Mouse (Mus musculus) left cerebral cortex, postnatal 10 days (tissue): ENCODE measurements at regions not wholly inside any gene's neighbourhood (a gene's known extent, or its start where the extent isn't known, plus 50 kb on each side); places are given as distances from the start of the nearest gene placed in this dataset.
"Not testable (repeated sequence)": the region's sequence is repeated elsewhere in the genome, so short reads cannot be mapped to it uniquely, and the experiment has no call there.

Experiments used
- DNase-seq, 2 experiments: peaks; one replicate each; pipeline ENCODE4 v3.0.0; 2021 to 2022; ENCODE audit warnings: low spot score in 2 of 2, mixed read lengths in 1 of 2; ENCODE audit errors: extremely low spot score in 1 of 2
- intact Hi-C: fragments of 180-260 bp; cut with DNase I; formaldehyde crosslinking; loops from one replicate; pipeline ENCODE4 v1.15.1; 2025

- no peak for DNase-seq
- intact Hi-C loops = no loop called here
Measured at GRCm38 (mm10) chr4:53270433-53270832, 110.7 kb upstream of the Abca1 start.

GRCm38 (mm10) chr4:53269999-53270398 lies 110.3 kb upstream of the Abca1 start:
- intact Hi-C loops = no loop called here
- DNase-seq = no peak

DNA sequence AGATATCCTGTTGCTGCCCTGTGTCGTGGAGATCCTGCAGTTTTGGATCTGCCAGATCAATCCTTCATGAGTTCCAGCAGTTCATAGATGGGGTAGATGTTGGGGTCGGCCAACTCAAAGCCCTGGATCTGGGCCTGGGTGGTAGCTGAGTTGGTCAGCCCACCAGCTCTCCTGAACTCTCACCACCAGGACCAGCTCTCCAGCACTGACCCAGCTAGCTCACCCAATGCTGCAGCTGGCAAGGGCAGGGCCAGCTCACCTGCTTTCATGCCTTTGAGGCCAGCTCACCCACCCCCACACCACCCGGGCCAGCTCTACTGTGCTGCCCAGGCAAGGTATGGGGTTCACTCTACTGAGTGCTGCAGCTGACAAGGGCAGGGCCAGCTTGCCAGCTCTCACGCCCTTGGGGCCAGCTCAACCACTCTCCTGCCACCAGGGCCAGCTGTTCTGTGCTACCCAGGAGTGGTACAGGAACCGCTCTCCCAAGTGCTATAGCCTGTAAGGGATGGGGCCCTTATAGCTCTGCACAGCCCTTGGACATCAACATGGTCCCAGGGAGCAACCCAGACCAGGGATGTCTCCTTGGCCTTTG lies 109.7 kb upstream of the Abca1 start:
- intact Hi-C loops = no loop called here
- no peak for DNase-seq

DNA sequence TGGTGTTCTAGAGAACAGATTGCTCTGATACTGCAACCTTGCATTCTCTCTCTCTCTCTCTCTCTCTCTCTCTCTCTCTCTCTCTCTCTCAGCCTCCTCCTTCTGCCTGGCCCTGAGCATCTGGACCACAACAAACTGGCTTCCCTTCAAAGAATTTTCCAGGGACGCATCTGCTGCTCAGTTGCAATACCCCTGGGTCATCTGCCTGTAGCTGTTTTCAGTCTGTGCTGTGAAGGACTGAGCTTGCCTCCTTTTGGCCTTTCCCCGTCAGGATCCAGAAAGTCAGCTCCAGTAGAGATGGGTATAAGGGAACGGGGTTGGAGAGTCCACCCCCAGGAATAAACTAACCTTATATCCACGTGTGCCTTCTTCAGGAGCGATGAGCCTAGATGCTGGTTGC lies 105.2 kb upstream of the Abca1 start:
- no peak for DNase-seq
- intact Hi-C loops = no loop called here

GRCm38 (mm10) chr4:53264501-53264900 lies 104.8 kb upstream of the Abca1 start:
- intact Hi-C loops = no loop called here
- DNase-seq = no peak

DNA sequence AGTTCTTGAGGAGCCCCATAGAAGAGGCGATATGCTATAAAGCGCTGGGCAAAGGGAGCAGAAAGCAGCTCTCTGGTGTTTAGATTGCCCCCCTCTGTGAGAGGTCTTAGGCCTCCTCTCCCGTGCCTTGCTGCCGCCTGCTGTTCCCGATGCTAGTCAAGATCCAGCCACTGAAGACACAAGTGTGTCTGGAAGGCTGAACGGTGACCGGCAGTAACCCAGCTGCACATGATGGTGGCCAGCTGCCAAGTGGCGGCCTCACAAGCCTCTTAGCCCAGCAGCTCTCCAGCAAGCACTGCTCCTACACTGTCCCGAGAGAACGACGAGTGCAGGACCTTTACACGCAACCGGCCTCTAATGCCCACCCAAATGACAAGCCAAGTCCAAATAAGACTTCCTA lies 104.1 kb upstream of the Abca1 start:
- intact Hi-C loops = no loop called here
- peak; percentile 68 to 93 for DNase-seq

DNA sequence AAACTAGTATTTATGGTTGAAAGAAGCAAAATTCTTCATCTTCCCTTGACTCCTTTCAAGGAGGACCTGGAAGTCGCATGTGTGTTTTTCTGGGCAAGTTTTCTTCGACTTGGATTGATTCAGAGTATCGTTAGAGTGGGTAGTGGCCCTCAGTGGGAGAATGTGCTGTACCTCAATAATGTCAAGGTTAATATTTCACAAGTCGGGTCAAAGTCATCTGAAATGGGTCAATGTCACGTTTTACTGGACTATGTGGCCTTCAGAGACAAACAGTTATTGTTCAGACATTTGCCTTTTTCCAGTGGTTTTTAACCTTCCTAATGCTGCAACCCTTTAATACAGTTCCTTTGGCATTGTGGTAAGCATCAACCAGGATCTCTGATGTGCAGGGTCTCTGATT lies 102.8 kb upstream of the Abca1 start:
- intact Hi-C loops = no loop called here

DNA sequence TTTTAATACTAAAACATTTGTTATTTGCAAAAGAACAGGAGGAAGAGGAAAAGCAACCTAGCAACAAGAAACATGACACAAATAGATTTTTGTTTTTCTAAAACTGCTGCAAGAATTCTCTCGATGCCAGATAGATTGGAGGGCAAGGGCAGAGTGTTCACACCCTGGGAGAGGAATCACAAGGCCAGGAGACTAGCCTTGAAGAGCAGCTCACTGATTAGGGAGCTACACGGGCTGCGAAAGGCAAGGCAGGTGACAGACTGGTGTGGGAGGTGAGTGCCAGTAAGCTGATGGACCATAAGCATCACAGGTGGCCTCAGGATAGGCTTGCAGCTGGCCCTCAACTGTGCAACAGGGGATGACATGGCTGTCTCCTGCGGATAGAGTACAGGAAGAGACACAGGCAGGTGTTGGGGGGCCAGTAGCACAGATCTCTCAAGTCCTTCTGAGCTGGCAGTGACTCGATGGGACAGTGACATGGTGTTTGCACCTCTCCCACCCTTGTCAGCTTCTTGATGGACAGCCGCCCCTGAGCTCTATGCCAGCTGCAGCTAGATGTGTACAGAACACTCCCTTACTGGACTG lies 102.0 kb upstream of the Abca1 start:
- DNase-seq = no peak
- intact Hi-C loops = no loop called here

More for the DNA sequence above, 102.8 kb upstream of the Abca1 start:
- DNase-seq = no peak

GRCm38 (mm10) chr4:53258975-53259374 lies 99.3 kb upstream of the Abca1 start:
- intact Hi-C loops = no loop called here
- no peak for DNase-seq

DNA sequence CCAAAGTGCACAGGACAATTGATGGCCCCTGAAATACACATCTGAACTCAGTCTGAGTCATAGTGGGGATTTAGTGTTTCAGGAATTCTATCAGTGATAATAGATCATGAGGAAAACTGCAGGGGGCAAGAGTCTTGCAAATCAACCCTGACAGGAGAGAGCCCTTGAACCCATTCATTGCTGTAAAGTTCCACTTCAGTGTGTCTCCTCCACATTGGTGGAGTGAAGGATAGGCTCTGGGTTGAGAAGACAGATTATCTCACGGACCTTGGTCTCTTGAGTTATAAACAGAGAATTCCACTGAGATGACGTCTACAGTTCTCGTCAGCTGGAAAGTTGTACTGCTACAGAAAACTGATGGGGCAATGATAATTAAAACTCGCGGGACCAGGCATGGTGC lies 97.3 kb upstream of the Abca1 start:
- intact Hi-C loops = no loop called here
- DNase-seq = no peak

- intact Hi-C loops = no loop called here
- no peak for DNase-seq
Measured at GRCm38 (mm10) chr4:53254483-53254882, 94.8 kb upstream of the Abca1 start.

DNA sequence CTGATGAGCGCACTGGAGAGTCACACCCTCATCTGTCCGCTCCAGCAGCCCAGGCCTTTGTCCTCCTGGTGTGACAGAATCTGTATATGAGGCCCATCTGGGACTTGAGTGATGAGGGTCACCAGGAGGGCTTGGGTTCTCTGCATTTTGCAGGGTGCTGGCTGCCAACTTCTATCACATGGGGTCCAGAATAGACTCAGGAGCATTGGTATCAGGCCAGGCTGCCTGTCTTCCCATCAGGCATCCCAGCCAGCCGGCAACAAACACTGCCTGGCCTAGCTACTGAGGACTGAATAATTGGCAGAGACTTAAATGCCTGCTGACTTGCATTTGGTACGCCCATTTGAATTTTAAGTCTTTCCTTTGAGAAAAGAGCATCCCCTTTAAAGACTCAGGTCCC lies 94.0 kb upstream of the Abca1 start:
- DNase-seq = peak; percentile 42 to 65
- intact Hi-C loops = no loop called here

- intact Hi-C loops = no loop called here
- DNase-seq = no peak
Measured at GRCm38 (mm10) chr4:53250325-53250724, 90.6 kb upstream of the Abca1 start.

GRCm38 (mm10) chr4:53246083-53246747 lies 86.5 kb upstream of the Abca1 start:
- intact Hi-C loops = no loop called here
- DNase-seq = no peak

DNA sequence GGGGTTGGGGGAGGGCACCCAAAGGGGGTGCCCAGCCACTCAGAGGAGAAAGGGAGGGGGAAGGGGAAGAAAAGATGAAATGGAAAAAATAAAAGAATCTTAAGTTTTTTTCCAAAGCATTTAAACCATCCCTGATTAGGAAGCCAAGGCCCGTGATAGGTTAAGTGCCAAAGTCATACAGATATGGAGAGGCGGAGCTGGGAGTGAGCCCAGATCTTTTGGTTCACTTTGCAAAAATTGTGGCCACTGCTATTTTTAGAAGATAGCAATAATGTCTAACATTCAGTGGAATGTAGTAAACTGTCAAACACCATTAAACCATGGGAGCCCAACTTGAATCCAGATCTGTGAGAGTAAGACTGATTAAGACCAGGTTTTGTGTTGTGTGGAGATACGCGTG lies 85.9 kb upstream of the Abca1 start:
- no peak for DNase-seq
- intact Hi-C loops = no loop called here

DNA sequence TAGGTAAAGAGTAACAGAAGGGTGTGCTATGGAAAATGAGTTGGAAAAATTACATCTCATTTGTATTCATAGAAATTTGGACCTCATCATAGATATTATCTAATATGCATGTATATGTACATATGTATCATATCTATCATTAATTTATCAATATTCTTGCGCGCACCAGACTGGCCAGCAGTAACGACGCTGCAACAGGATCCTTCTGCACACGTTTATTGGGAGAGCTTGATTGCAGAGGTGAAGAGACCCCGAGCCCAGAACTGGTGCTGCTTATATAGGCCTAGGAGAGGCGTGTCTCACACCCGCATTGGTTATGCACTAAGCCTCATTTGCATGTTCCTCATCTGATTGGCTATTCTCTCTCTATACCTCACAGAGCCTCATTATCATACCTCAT lies 83.8 kb upstream of the Abca1 start:
- DNase-seq, intact Hi-C loops: not testable (repeated sequence)

- intact Hi-C loops = no loop called here
- DNase-seq = no peak
Measured at GRCm38 (mm10) chr4:53239856-53240255, 80.2 kb upstream of the Abca1 start.

DNA sequence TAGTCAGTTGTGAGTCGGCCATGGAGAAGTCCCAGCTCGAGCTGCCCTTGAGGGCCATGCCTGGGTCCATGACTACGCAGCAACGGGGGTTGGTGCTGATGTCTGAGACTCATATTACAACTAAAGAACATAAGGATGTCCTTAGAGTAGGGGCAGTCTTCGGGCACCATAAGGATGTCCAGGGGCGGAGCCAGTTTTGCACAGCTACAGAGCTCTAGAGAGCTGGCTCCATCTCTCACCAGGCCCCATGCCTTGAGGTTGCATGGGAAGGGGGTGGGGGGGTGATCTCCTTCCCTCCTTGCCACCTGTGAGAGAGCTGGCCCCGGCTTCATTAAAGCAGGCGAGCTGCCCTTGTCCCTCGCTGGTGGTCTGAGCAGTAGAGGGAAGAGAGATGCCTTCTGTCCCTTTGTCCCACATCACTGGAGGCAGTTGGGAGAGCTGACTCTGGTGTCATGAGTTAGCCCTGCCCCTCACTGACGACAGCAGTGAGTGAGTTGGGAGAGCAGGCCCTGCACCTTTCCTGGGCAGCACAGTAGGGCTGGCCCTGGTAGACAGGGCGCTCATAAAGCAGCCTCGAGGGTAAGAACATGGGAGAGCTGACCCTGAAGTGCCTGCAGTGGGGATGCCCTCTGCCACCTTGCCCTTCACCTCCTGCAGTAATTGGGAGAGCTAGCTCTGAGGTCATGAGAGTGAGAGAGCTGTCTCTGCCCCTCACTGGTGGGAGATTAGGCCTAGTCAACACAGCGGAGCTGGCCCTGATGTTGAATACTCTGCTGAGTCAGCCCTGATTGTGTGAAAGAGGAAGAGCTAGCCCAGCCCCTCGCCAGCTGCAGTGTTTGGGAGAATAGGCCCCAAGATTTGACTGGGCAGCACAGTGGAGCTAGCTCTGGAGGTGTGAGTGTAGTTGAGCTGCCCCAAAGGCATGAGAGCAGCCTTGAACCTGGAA lies 78.9 kb upstream of the Abca1 start:
- DNase-seq = no peak
- intact Hi-C loops = no loop called here

GRCm38 (mm10) chr4:53235870-53236269 lies 76.2 kb upstream of the Abca1 start:
- no peak for DNase-seq
- intact Hi-C loops = no loop called here

GRCm38 (mm10) chr4:53232436-53232835 lies 72.7 kb upstream of the Abca1 start:
- DNase-seq = no peak
- intact Hi-C loops = no loop called here
